ENCODE assay signal across 33 mouse cellular contexts in genomic region chr13:24721502-24721901, GRCm38 (mm10). TPM values are rescaled to one million over a fixed set of nuclear protein-coding genes. Genes with fewer than 3 reads are reported as not detected.
DNase-seq lines count a peak whose midpoint lies in the region; ATAC-seq and TF ChIP-seq lines count a peak whose summit lies in the region.
"Had no signal": no experiment of that assay in that cellular context is flagged by ENCODE, and none has a peak within 500 bp of the region (broad histone marks: within the 10 kb centered on the region; RNA-seq: fewer than 3 reads in every experiment).

No protein-coding gene starts in this region.

- no peak for ATAC-seq in kidney, embryonic 16.5 days (ENCODE audit: low FRiP score, low TSS enrichment)
- ATAC-seq: CD4-positive, CD25-positive, alpha-beta regulatory T cell, adult 4 months; forebrain, embryonic 16.5 days; hindbrain, postnatal 0 days; intestine, embryonic 16.5 days; midbrain, embryonic 16.5 days had no signal

- H3K36me3 ChIP-seq in kidney, adult 2 months (ENCODE audit: control insufficient read depth, insufficient read depth, low read length): no peaks in the 10 kb centered on the region
- H3K36me3 ChIP-seq in kidney, embryonic 16.5 days (ENCODE audit: insufficient read depth, low read length): no peaks in the 10 kb centered on the region
- H3K36me3 ChIP-seq: forebrain, embryonic 10.5 days; limb, embryonic 15.5 days; lung, embryonic 15.5 days had no signal

- H3K9me3 ChIP-seq in kidney, embryonic 16.5 days (ENCODE audit: low read length): no peaks in the 10 kb centered on the region
- H3K9me3 ChIP-seq: forebrain, embryonic 10.5 days; heart, embryonic 13.5 days; limb, embryonic 15.5 days; liver, embryonic 15.5 days; lung, embryonic 15.5 days; neural tube, embryonic 15.5 days had no signal

- TF ChIP-seq CTCF in kidney, adult 2 months (conservative IDR thresholded peaks at IDR 0.05; ENCODE audit: insufficient read depth, insufficient read length, low read depth, low read length): no peak

- peak; percentile 15 for DNase-seq in kidney, adult 2 months
- peak; percentile 20 for DNase-seq in retina, postnatal 1 day
- no peak for DNase-seq in retina, embryonic 14.5 days (ENCODE audit: low spot score)
- DNase-seq in adrenal gland, postnatal 25 days: peak; percentile 54
- no peak for DNase-seq in thymus, postnatal 25 days
- DNase-seq in right cerebral cortex, postnatal 4 days: no peak
- DNase-seq: cerebellum, postnatal 10 days; gastrocnemius, postnatal 10 days; heart, adult 18-20 months; heart, postnatal 14 days; lung, postnatal 36 days; right cerebral cortex, postnatal 14 days; thymus, postnatal 36 days had no signal

- H3K27ac ChIP-seq in kidney, adult 2 months (ENCODE audit: insufficient read depth, low read depth, low read length): no peak overlapping the region
- H3K27ac ChIP-seq in kidney, embryonic 16.5 days (ENCODE audit: low read length): no peak overlapping the region
- H3K27ac ChIP-seq: forebrain, embryonic 10.5 days; heart, embryonic 13.5 days; hindbrain, postnatal 0 days; left cerebral cortex, adult 2 months; limb, embryonic 15.5 days; liver, embryonic 15.5 days; lung, embryonic 15.5 days; neural tube, embryonic 15.5 days had no signal

- H3K4me1 ChIP-seq in kidney, adult 2 months (ENCODE audit: control insufficient read depth, insufficient read depth, low read length): peaks cover 8% of the 10 kb centered on the region; the same call in 1 of the 2 replicates
- H3K4me1 ChIP-seq in kidney, embryonic 16.5 days (ENCODE audit: insufficient read depth, low read length): peaks cover 15% of the 10 kb centered on the region
- H3K4me1 ChIP-seq: heart, embryonic 13.5 days; limb, embryonic 15.5 days; liver, embryonic 15.5 days; lung, embryonic 15.5 days; neural tube, embryonic 15.5 days had no signal

- TF ChIP-seq POLR2A in kidney, adult 2 months (IDR thresholded peaks at IDR 0.05; ENCODE audit: low read depth, low read length): no peak

- H3K4me2 ChIP-seq in kidney, embryonic 16.5 days (replicated peaks; ENCODE audit: low read depth, low read length): no peak overlapping the region
- H3K4me2 ChIP-seq: heart, embryonic 13.5 days; limb, embryonic 15.5 days; liver, embryonic 15.5 days; lung, embryonic 15.5 days; neural tube, embryonic 15.5 days had no signal

- no peak overlapping the region for H3K4me3 ChIP-seq in kidney, adult 2 months (ENCODE audit: insufficient read depth, low read depth, low read length)
- H3K4me3 ChIP-seq in kidney, embryonic 16.5 days (ENCODE audit: low read length): no peak overlapping the region
- H3K4me3 ChIP-seq: forebrain, embryonic 10.5 days; heart, embryonic 13.5 days; left cerebral cortex, adult 2 months; limb, embryonic 15.5 days; liver, embryonic 15.5 days; lung, embryonic 15.5 days; neural tube, embryonic 15.5 days had no signal

- no peaks in the 10 kb centered on the region for H3K27me3 ChIP-seq in kidney, adult 2 months (replicated peaks; ENCODE audit: control insufficient read depth, insufficient read depth, low read length)
- no peaks in the 10 kb centered on the region for H3K27me3 ChIP-seq in kidney, embryonic 16.5 days (ENCODE audit: insufficient read depth, low read length)
- H3K27me3 ChIP-seq: heart, embryonic 13.5 days; limb, embryonic 15.5 days; liver, embryonic 15.5 days; lung, embryonic 15.5 days; neural tube, embryonic 15.5 days had no signal

- no peak overlapping the region for H3K9ac ChIP-seq in kidney, embryonic 16.5 days (replicated peaks; ENCODE audit: low read length)
- H3K9ac ChIP-seq: heart, embryonic 13.5 days; limb, embryonic 15.5 days; liver, embryonic 15.5 days; lung, embryonic 15.5 days; neural tube, embryonic 15.5 days had no signal

- WGBS in kidney, adult 2 months: 72% methylated on average over 10 of the region's 10 CpGs
- WGBS in kidney, embryonic 16.5 days: 69% methylated on average over 10 of the region's 10 CpGs

RNA-seq across cellular contexts. Expression of gene Armh2, which starts 19.5 kb away (rescaled TPM):
- not detected in 2 replicates for polyA plus RNA-seq in kidney, adult 2 months (2012; rRNA removed)
- not detected in 2 replicates for polyA plus RNA-seq in kidney, embryonic 16.5 days (2015; fragmentation: Nextera tagmentation; extraction: Ambion mirVana)
- total RNA-seq in adrenal gland, postnatal 25 days (2021): not detected in 2 replicates
- total RNA-seq: adrenal gland, adult 18-20 months; gastrocnemius, postnatal 10 days; heart, adult 18-20 months; heart, postnatal 14 days; hindbrain, postnatal 0 days; layer of hippocampus, postnatal 10 days; left cerebral cortex, adult 2 months; left cerebral cortex, postnatal 36 days had no signal
- polyA plus RNA-seq: embryonic facial prominence, embryonic 11.5 days; heart, embryonic 13.5 days; hindbrain, embryonic 11.5 days; hindbrain, postnatal 0 days; intestine, embryonic 16.5 days; large intestine, adult 2 months; limb, embryonic 15.5 days; liver, embryonic 15.5 days; lung, embryonic 15.5 days; midbrain, embryonic 16.5 days; neural tube, embryonic 15.5 days; spleen, adult 2 months had no signal

RNA-seq across cellular contexts. Expression of gene Gmnn, which starts 40.2 kb away (rescaled TPM):
- polyA plus RNA-seq in kidney, adult 2 months (2012; rRNA removed): 4.1 and 7.1 TPM in 2 replicates
- 103 and 104 TPM in 2 replicates for polyA plus RNA-seq in kidney, embryonic 16.5 days (2015; fragmentation: Nextera tagmentation; extraction: Ambion mirVana)
- total RNA-seq in adrenal gland, postnatal 25 days (2021): 12.5 and 14.5 TPM in 2 replicates

Comparison
In these comparisons a context has a peak if more than half of its experiments do, and no peak if none do; other contexts are left out.
1. DNase-seq: peak in kidney, adult 2 months (single experiment), retina, postnatal 1 day (single experiment) and adrenal gland, postnatal 25 days (single experiment); none in retina, embryonic 14.5 days (single experiment), thymus, postnatal 25 days (single experiment) and right cerebral cortex, postnatal 4 days (single experiment).
2. RNA of gene Gmnn, which starts 40.2 kb away (polyA plus RNA-seq): 103 to 104 TPM in kidney, embryonic 16.5 days; 4.1 to 7.1 TPM in kidney, adult 2 months; every median in the first group is over 10 times any median in the second.